Mouse (Mus musculus) CH12.LX (cell line): Measurements from ENCODE around the gene Olfr1326-ps1. TPM values are rescaled to one million over a fixed set of nuclear protein-coding genes. Genes with fewer than 3 reads are reported as not detected.

Experiments
- DNase-seq: peaks from one replicate; pipeline ENCODE4 v3.0.0-alpha.2; 2013; ENCODE audit errors: extremely low read depth
- H3K27ac ChIP-seq: 2 replicates; pipeline ENCODE4 v1.5.1; 2012; ENCODE audit warnings: low read depth, mild to moderate bottlenecking, control low read depth, moderate library complexity; ENCODE audit not compliant: insufficient read depth
- H3K27me3 ChIP-seq: replicated peaks from 2 replicates; pipeline ENCODE3; 2012; ENCODE audit warnings: inconsistent platforms
- H3K36me3 ChIP-seq, 2 experiments: replicated peaks in 1 of 2; 2 replicates each; pipeline versions ENCODE3 to v1.6.1; 2012; ENCODE audit warnings: inconsistent platforms in 1 of 2, low read length in 1 of 2, mild to moderate bottlenecking in 1 of 2, mixed read lengths in 1 of 2, moderate library complexity in 1 of 2; ENCODE audit not compliant: control insufficient read depth in 1 of 2, insufficient read depth in 1 of 2
- H3K4me1 ChIP-seq, 2 experiments: 2 replicates each; pipeline ENCODE4 v1.6.1; 2012; ENCODE audit warnings: inconsistent platforms in 1 of 2, moderate library complexity in 1 of 2; ENCODE audit not compliant: insufficient read depth in 2 of 2, control insufficient read depth in 1 of 2
- H3K4me2 ChIP-seq: 2 replicates; pipeline ENCODE4 v1.6.1; 2012; ENCODE audit warnings: low read depth, mild to moderate bottlenecking, control low read depth; ENCODE audit not compliant: poor library complexity, insufficient read depth, severe bottlenecking
- H3K4me3 ChIP-seq, 3 experiments: fragments of 150-350 bp in 1 of 3; sonication (generic) in 1 of 3; replicated peaks in 1 of 3; 2 replicates each; pipeline versions ENCODE3 to v1.5.1; 2011 to 2012; ENCODE audit warnings: low read depth in 2 of 3, low read length in 2 of 3, mild to moderate bottlenecking in 2 of 3, moderate library complexity in 2 of 3, control low read depth in 1 of 3, improper control_type of control experiment in 1 of 3, inconsistent platforms in 1 of 3, mixed read lengths in 1 of 3; ENCODE audit not compliant: poor library complexity in 1 of 3
- H3K79me2 ChIP-seq: replicated peaks from 2 replicates; pipeline ENCODE4 v1.6.1; 2012; ENCODE audit warnings: mild to moderate bottlenecking, moderate library complexity; ENCODE audit not compliant: control insufficient read depth, poor library complexity, insufficient read depth, severe bottlenecking; ENCODE audit errors: extremely low read depth
- H3K9ac ChIP-seq: 2 replicates; pipeline ENCODE4 v1.6.1; 2012; ENCODE audit warnings: low read depth, mild to moderate bottlenecking, control low read depth, moderate library complexity; ENCODE audit not compliant: insufficient read depth
- H3K9me3 ChIP-seq: replicated peaks from 2 replicates; pipeline ENCODE3; 2012; ENCODE audit warnings: low read length, inconsistent platforms, mixed read lengths
- CHD1 ChIP-seq: IDR thresholded peaks from 2 replicates; pipeline ENCODE4 v1.6.1; 2012; ENCODE audit warnings: low read depth, low read length, improper control_type of control experiment, inconsistent platforms
- CHD2 ChIP-seq: IDR thresholded peaks from 2 replicates; pipeline ENCODE4 v1.6.1; 2011; ENCODE audit warnings: low read length, improper control_type of control experiment
- CTCF ChIP-seq, 2 experiments: IDR thresholded peaks in 1 of 2; conservative IDR thresholded peaks in 1 of 2; 2 replicates each; pipeline ENCODE4 v1.5.1; 2011 to 2012; ENCODE audit warnings: low read depth in 2 of 2, low read length in 2 of 2, improper control_type of control experiment in 1 of 2, inconsistent platforms in 1 of 2, mild to moderate bottlenecking in 1 of 2, moderate library complexity in 1 of 2
- ETS1 ChIP-seq: conservative IDR thresholded peaks from 2 replicates; pipeline ENCODE4 v1.6.1; 2012; ENCODE audit warnings: low read depth, mild to moderate bottlenecking, inconsistent platforms, low read length, improper control_type of control experiment, moderate library complexity
- GABPA ChIP-seq: IDR thresholded peaks from 2 replicates; pipeline ENCODE4 v1.6.1; 2012; ENCODE audit warnings: low read depth, low read length, improper control_type of control experiment, inconsistent platforms; ENCODE audit not compliant: insufficient replicate concordance
- HCFC1 ChIP-seq: IDR thresholded peaks from 2 replicates; pipeline ENCODE4 v1.6.1; 2012; ENCODE audit warnings: low read depth, mild to moderate bottlenecking, inconsistent platforms, low read length, improper control_type of control experiment
- IRF4 ChIP-seq: IDR thresholded peaks from 2 replicates; pipeline ENCODE4 v1.6.1; 2014; ENCODE audit warnings: low read depth, mild to moderate bottlenecking, inconsistent platforms, low read length, improper control_type of control experiment
- JUN ChIP-seq: IDR thresholded peaks from 2 replicates; pipeline ENCODE4 v1.6.1; 2011; ENCODE audit warnings: low read depth, mild to moderate bottlenecking, low read length, improper control_type of control experiment, moderate library complexity; ENCODE audit not compliant: insufficient read depth
- JUND ChIP-seq: conservative IDR thresholded peaks from 2 replicates; pipeline ENCODE4 v1.6.1; 2011; ENCODE audit warnings: low read depth, low read length, improper control_type of control experiment
- KAT2A ChIP-seq: IDR thresholded peaks from 2 replicates; pipeline ENCODE4 v1.6.1; 2012; ENCODE audit warnings: low read length, improper control_type of control experiment, inconsistent platforms; ENCODE audit not compliant: insufficient replicate concordance
- MAX ChIP-seq: IDR thresholded peaks from 2 replicates; pipeline ENCODE4 v1.6.1; 2011; ENCODE audit warnings: low read length, improper control_type of control experiment
- MYC ChIP-seq: IDR thresholded peaks from 2 replicates; pipeline ENCODE4 v1.6.1; 2011; ENCODE audit warnings: low read depth, mild to moderate bottlenecking, improper control_type of control experiment, low read length
- NELFE ChIP-seq: IDR thresholded peaks from 2 replicates; pipeline ENCODE4 v1.6.1; 2011; ENCODE audit warnings: low read depth, low read length, improper control_type of control experiment
- RCOR1 ChIP-seq: conservative IDR thresholded peaks from 2 replicates; pipeline ENCODE4 v1.6.1; 2012; ENCODE audit warnings: low read depth, mild to moderate bottlenecking, inconsistent platforms, low read length, improper control_type of control experiment
- SIN3A ChIP-seq: IDR thresholded peaks from 2 replicates; pipeline ENCODE4 v1.6.1; 2012; ENCODE audit warnings: low read length, improper control_type of control experiment, inconsistent platforms
- TBP ChIP-seq: conservative IDR thresholded peaks from 2 replicates; pipeline ENCODE4 v1.6.1; 2011; ENCODE audit warnings: low read depth, low read length, improper control_type of control experiment
- TCF12 ChIP-seq: IDR thresholded peaks from 2 replicates; pipeline ENCODE4 v1.6.1; 2014; ENCODE audit warnings: low read depth, mild to moderate bottlenecking, inconsistent platforms, low read length, improper control_type of control experiment
- UBTF ChIP-seq: IDR thresholded peaks from 2 replicates; pipeline ENCODE4 v1.6.1; 2012; ENCODE audit warnings: low read depth, mild to moderate bottlenecking, inconsistent platforms, low read length, improper control_type of control experiment, moderate library complexity
- ZC3H11A ChIP-seq: IDR thresholded peaks from 2 replicates; pipeline ENCODE4 v1.6.1; 2012; ENCODE audit warnings: low read depth, mild to moderate bottlenecking, inconsistent platforms, low read length, improper control_type of control experiment
- dilution Hi-C: fragments of 300-500 bp; cut with MboI; formaldehyde crosslinking; loops from 2 replicates; pipeline ENCODE4 v1.14.3; 2020; ENCODE audit warnings: low sequenced_read_pairs; ENCODE audit not compliant: extremely low pct_unique_long_range_greater_than_20kb, extremely low pct_ligation_motif_present
- in situ Hi-C: fragments of 300-500 bp; cut with MboI; formaldehyde crosslinking; loops from 3 replicates; pipeline ENCODE4 v1.14.3; 2019; ENCODE audit warnings: low sequenced_read_pairs, low pct_ligation_motif_present, low pct_unique_long_range_greater_than_20kb, mixed read lengths
- polyA plus RNA-seq: library from polyadenylated mRNA; unstranded; fragments of >175 nt; gene quantifications from 2 replicates; pipeline ENCODE4 v1.2.1, GENCODE M21; 2012; ENCODE audit warnings: low read depth; ENCODE audit not compliant: insufficient read length
- total RNA-seq, 2 experiments: library from RNA; depleted of rRNA; stranded (reverse); fragments of 300-350 nt in 1 of 2; fragments of >200 nt in 1 of 2; gene quantifications; 2 replicates each; pipeline ENCODE4 v1.2.3; 2012 to 2014

Olfr1326-ps1 gene
- total RNA-seq (2012; rRNA removed) (not detected in 2 replicates), total RNA-seq (2014; rRNA removed) (not detected in 2 replicates), polyA plus RNA-seq (not detected in 2 replicates)

DNA sequence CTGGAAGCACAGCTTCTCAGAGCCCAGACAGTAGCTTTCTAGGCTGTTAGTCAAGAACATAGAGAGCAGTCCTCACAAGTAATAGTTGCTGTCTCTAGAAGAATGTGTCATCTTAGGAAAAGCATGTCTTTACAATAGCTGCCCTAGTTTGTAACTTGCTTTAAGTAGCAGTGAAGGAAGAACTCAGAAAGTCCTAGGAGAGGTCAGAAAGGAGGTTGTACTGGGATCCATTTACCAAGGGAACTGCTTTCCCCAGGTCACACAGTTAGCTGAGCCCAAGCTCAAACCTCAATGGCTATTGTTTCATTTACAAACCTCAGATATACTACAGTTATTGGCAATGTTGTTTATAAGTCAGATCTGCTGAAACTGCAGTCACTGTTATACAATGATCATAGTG is at the start of gene Olfr1326-ps1:
Gene Olfr1326-ps1 (minus strand): TSS at position 101 of the 400 bp plus-strand sequence.
- Histone ChIP-seq H3K9me3 (no peaks in the 10 kb centered on the region), H3K4me3 (no peak within 1 kb of the TSS), H3K4me2 (no peak within 1 kb of the TSS), H3K36me3 (no peaks in the 10 kb centered on the region), H3K79me2 (no peaks in the 10 kb centered on the region), H3K9ac (no peak within 1 kb of the TSS), H3K4me1 (peaks cover 0 to 6% of the 10 kb centered on the region in 2 experiments; a peak in 1 of 4 replicates), H3K27me3 (no peaks in the 10 kb centered on the region), H3K27ac (no peak within 1 kb of the TSS)
- TF ChIP-seq GABPA, result no peak
- in situ Hi-C loops, result no loop called here
- no peak for DNase-seq
- dilution Hi-C loops, result no loop called here

- DNase-seq, result no peak
- H3K27ac ChIP-seq, result no peak within 1 kb of the TSS
- no peak within 1 kb of the TSS for H3K9ac ChIP-seq
- no peak within 1 kb of the TSS for H3K4me2 ChIP-seq
- dilution Hi-C loops (no loop called here), in situ Hi-C loops (no loop called here)
- no peaks in the 10 kb centered on the region for H3K79me2 ChIP-seq
- no peaks in the 10 kb centered on the region for H3K27me3 ChIP-seq
- TF ChIP-seq KAT2A (no peak), MYC (no peak), MAX (no peak), UBTF (no peak), ZC3H11A (no peak), JUN (no peak), TCF12 (no peak), JUND (no peak), TBP (no peak), CHD1 (no peak), SIN3A (no peak), CHD2 (no peak), NELFE (no peak), HCFC1 (no peak), IRF4 (no peak), ETS1 (no peak), CTCF (conservative IDR thresholded peaks at IDR 0.05 in 1 of 2, IDR thresholded peaks at IDR 0.05 in 1 of 2; ENCODE audit: low read depth in 2 of 2, low read length in 2 of 2) (no peak), RCOR1 (no peak)
- no peaks in the 10 kb centered on the region for H3K36me3 ChIP-seq
- H3K9me3 ChIP-seq, result no peaks in the 10 kb centered on the region
- H3K4me1 ChIP-seq, result no peaks in the 10 kb centered on the region
- no peak within 1 kb of the TSS for H3K4me3 ChIP-seq
Measured at GRCm38 (mm10) chrX:74592379-74592778, 17.7 kb upstream of the Olfr1326-ps1 start, which contains the start of gene Olfr1325. TSS of gene Olfr1325 (plus strand) at chrX:74592679.

Other genes starting within 250 kb of the Olfr1326-ps1 start
- 2.6 and 4.9 TPM in 2 replicates for gene Plxna3, start 245.8 kb downstream of the Olfr1326-ps1 start, total RNA-seq (2012; rRNA removed)
- 1.4 and 2.0 TPM in 2 replicates for gene Plxna3, start 245.8 kb downstream of the Olfr1326-ps1 start, total RNA-seq (2014; rRNA removed)
- gene Plxna3, start 245.8 kb downstream of the Olfr1326-ps1 start, polyA plus RNA-seq, result 4.1 and 5.0 TPM in 2 replicates
- 57.9 and 68.6 TPM in 2 replicates for gene Lage3, start 221.3 kb downstream of the Olfr1326-ps1 start, total RNA-seq (2012; rRNA removed)
- gene Lage3, start 221.3 kb downstream of the Olfr1326-ps1 start, total RNA-seq (2014; rRNA removed), result 102 and 118 TPM in 2 replicates
- gene Lage3, start 221.3 kb downstream of the Olfr1326-ps1 start, polyA plus RNA-seq, result 56.8 and 67.4 TPM in 2 replicates
- 12.7 and 18.8 TPM in 2 replicates for gene Ubl4a, start 201.7 kb downstream of the Olfr1326-ps1 start, total RNA-seq (2012; rRNA removed)
- gene Ubl4a, start 201.7 kb downstream of the Olfr1326-ps1 start, total RNA-seq (2014; rRNA removed), result 17.6 and 19.3 TPM in 2 replicates
- gene Ubl4a, start 201.7 kb downstream of the Olfr1326-ps1 start, polyA plus RNA-seq, result 39.2 and 39.3 TPM in 2 replicates
- gene Slc10a3, start 201.5 kb downstream of the Olfr1326-ps1 start, total RNA-seq (2012; rRNA removed), result 7.4 and 11.6 TPM in 2 replicates
- gene Slc10a3, start 201.5 kb downstream of the Olfr1326-ps1 start, total RNA-seq (2014; rRNA removed), result 14.1 and 14.7 TPM in 2 replicates
- 11.2 and 12.0 TPM in 2 replicates for gene Slc10a3, start 201.5 kb downstream of the Olfr1326-ps1 start, polyA plus RNA-seq
- gene Fam3a, start 181.6 kb downstream of the Olfr1326-ps1 start, total RNA-seq (2012; rRNA removed), result 8.7 and 12.5 TPM in 2 replicates
- 7.1 and 7.7 TPM in 2 replicates for gene Fam3a, start 181.6 kb downstream of the Olfr1326-ps1 start, total RNA-seq (2014; rRNA removed)
- 8.3 and 12.3 TPM in 2 replicates for gene Fam3a, start 181.6 kb downstream of the Olfr1326-ps1 start, polyA plus RNA-seq
- 37.9 and 40.6 TPM in 2 replicates for gene Ikbkg, start 181.6 kb downstream of the Olfr1326-ps1 start, total RNA-seq (2012; rRNA removed)
- 25.0 and 26.4 TPM in 2 replicates for gene Ikbkg, start 181.6 kb downstream of the Olfr1326-ps1 start, total RNA-seq (2014; rRNA removed)
- gene Ikbkg, start 181.6 kb downstream of the Olfr1326-ps1 start, polyA plus RNA-seq, result 20.5 and 28.3 TPM in 2 replicates
- 35.9 and 41.0 TPM in 2 replicates for gene G6pdx, start 145.7 kb downstream of the Olfr1326-ps1 start, total RNA-seq (2012; rRNA removed)
- 42.3 and 44.0 TPM in 2 replicates for gene G6pdx, start 145.7 kb downstream of the Olfr1326-ps1 start, total RNA-seq (2014; rRNA removed)
- 61.8 and 70.5 TPM in 2 replicates for gene G6pdx, start 145.7 kb downstream of the Olfr1326-ps1 start, polyA plus RNA-seq
- 0.25 and 0.59 TPM in 2 replicates for gene Gm6880, start 93.5 kb downstream of the Olfr1326-ps1 start, total RNA-seq (2012; rRNA removed)
- not detected in 2 replicates for gene Gm6880, start 93.5 kb downstream of the Olfr1326-ps1 start, total RNA-seq (2014; rRNA removed)
- gene Gm6880, start 93.5 kb downstream of the Olfr1326-ps1 start, polyA plus RNA-seq, result not detected in 2 replicates
- not detected in 2 replicates for gene Olfr1325, start 17.8 kb upstream of the Olfr1326-ps1 start, total RNA-seq (2012; rRNA removed)
- not detected in 2 replicates for gene Olfr1325, start 17.8 kb upstream of the Olfr1326-ps1 start, total RNA-seq (2014; rRNA removed)
- not detected in 2 replicates for gene Olfr1325, start 17.8 kb upstream of the Olfr1326-ps1 start, polyA plus RNA-seq
- 0.17 and 0.21 TPM in 2 replicates for gene Gm5640, start 70.7 kb upstream of the Olfr1326-ps1 start, total RNA-seq (2012; rRNA removed)
- 0.26 and 0.45 TPM in 2 replicates for gene Gm5640, start 70.7 kb upstream of the Olfr1326-ps1 start, total RNA-seq (2014; rRNA removed)
- 0.44 and 0.50 TPM in 2 replicates for gene Gm5640, start 70.7 kb upstream of the Olfr1326-ps1 start, polyA plus RNA-seq
- not detected in 2 replicates for gene Gm6890, start 166.0 kb upstream of the Olfr1326-ps1 start, total RNA-seq (2012; rRNA removed)
- gene Gm6890, start 166.0 kb upstream of the Olfr1326-ps1 start, total RNA-seq (2014; rRNA removed), result not detected in 2 replicates
- not detected in 2 replicates for gene Gm6890, start 166.0 kb upstream of the Olfr1326-ps1 start, polyA plus RNA-seq